Mouse (Mus musculus): ENCODE data around the gene Prpmp5.
"Not testable (repeated sequence)": the region's sequence is repeated elsewhere in the genome, so short reads cannot be mapped to it uniquely, and the experiment has no call there.

Prpmp5 gene

DNA sequence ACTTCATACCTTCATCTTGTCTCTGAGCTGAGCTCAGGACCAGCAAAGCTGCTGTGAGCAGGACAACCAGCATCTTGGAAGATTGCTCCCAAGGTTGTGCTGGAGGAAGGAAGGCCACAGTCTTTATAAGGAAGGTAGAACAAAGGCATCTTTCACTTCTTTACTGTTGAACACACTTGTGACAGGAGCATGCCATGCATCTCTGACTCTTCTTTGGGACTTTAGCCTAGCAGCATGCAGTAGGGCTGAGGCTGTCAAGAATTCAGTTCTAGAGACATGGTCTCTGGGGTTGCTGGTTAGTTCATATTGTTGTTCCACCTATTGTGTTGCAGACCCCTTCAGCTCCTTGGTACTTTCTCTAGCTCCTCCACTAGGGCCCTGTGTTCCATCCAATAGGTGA lies at the start of gene Prpmp5:
Prpmp5 (minus strand) TSS at position 101 of the 400 bp plus-strand sequence.
- DNase-seq (ENCODE audit: low spot score) = not testable (repeated sequence)

DNA sequence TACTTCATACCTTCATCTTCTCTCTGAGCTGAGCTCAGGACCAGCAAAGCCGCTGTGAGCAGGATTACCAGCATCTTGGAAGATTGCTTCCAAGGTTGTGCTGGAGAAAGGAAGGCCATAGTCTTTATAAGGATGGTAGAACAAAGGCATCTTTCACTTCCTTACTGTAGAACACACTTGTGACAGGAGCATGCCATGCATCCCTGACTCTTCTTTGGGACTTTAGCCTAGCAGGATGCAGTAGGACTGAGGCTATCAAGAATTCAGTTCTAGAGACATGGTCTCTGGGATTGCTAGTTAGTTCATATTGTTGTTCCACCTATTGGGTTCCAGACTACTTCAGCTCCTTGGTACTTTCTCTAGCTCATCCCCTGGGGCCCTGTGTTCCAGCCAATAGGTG lies 49.5 kb upstream of the Prpmp5 start, which contains the start of gene Gm8882:
Gm8882 (minus strand) TSS at position 101 of the 400 bp plus-strand sequence.
- DNase-seq (ENCODE audit: low spot score) = not testable (repeated sequence)
